Mouse (Mus musculus): Measurements from ENCODE around the gene Cnr1. TPM values are rescaled to one million over a fixed set of nuclear protein-coding genes. Genes with fewer than 3 reads are reported as not detected.

Gene Cnr1
- polyA plus RNA-seq, 1 experiment from 2014 or later, result 33.9 TPM

DNA sequence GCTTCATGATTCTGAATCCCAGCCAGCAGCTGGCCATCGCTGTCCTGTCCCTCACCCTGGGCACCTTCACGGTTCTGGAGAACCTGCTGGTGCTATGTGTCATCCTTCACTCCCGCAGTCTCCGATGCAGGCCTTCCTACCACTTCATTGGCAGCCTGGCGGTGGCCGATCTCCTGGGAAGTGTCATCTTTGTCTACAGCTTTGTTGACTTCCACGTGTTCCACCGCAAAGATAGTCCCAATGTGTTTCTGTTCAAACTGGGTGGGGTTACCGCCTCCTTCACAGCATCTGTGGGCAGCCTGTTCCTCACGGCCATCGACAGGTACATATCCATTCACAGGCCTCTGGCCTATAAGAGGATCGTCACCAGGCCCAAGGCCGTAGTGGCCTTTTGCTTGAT, 19.5 kb downstream of the Cnr1 start:
- H3K9me3 ChIP-seq, result no peaks in the 10 kb centered on the region
- H3K4me3 ChIP-seq, result no peak overlapping the region
- no peak for ATAC-seq (ENCODE audit: low FRiP score, low read depth)
- no peak overlapping the region for H3K4me2 ChIP-seq (replicated peaks)
- no peaks in the 10 kb centered on the region for H3K4me1 ChIP-seq
- H3K27me3 ChIP-seq (replicated peaks), result no peaks in the 10 kb centered on the region
- peaks cover 11% of the 10 kb centered on the region for H3K36me3 ChIP-seq
- H3K27ac ChIP-seq, result no peak overlapping the region
- H3K9ac ChIP-seq, result no peak overlapping the region
- WGBS, result 93% methylated on average over 13 of the region's 13 CpGs

DNA sequence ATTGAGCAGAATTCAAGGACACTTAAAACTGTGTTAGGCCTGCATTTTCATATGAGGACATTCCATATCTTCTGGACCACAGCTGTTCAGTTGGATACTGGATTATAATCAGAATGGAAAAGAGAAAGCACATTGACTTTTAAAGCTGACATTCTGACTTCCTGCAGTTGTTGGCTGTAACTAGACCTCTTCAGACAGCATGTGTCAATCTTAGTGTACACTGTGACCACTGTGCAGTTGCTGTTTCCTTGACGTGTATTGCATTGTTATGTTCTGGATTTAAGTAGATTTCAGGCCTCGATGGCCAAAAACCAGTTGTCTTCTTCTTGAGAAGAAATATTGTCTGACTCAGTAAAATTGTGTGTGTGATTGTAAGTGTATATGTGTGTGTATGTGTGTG, 21.3 kb downstream of the Cnr1 start:
- Histone ChIP-seq H3K9me3 (no peaks in the 10 kb centered on the region), H3K4me2 (replicated peaks) (no peak overlapping the region), H3K4me3 (no peak overlapping the region), H3K27me3 (replicated peaks) (no peaks in the 10 kb centered on the region), H3K36me3 (peaks cover 11% of the 10 kb centered on the region), H3K4me1 (no peaks in the 10 kb centered on the region), H3K27ac (no peak overlapping the region), H3K9ac (no peak overlapping the region)
- no peak for ATAC-seq (ENCODE audit: low FRiP score, low read depth)
- 83% methylated on average over 2 of the region's 2 CpGs for WGBS

DNA sequence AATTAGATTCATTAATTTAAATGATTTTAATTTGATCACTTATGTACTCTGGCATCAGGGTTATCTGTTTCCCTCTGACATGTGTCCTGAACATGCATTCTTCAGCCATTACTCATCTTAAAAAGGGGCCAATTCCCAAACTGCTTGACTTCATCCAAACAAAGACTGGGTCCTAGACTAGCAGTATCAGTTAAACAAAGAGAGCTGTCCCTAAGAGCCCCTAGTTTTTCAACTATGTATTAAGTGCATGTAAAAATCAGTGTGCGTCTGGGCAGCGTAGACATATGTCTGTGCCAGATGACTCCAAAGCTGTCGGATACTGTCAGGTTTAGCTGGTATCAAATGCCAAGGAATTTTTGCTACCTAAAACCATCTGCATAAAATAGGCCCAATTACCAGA, 23.2 kb downstream of the Cnr1 start:
- Histone ChIP-seq H3K27ac (no peak overlapping the region), H3K27me3 (replicated peaks) (no peaks in the 10 kb centered on the region), H3K36me3 (peaks cover 11% of the 10 kb centered on the region), H3K4me1 (no peaks in the 10 kb centered on the region), H3K4me3 (no peak overlapping the region), H3K4me2 (replicated peaks) (no peak overlapping the region), H3K9ac (no peak overlapping the region), H3K9me3 (no peaks in the 10 kb centered on the region)
- 84% methylated on average over 3 of the region's 3 CpGs for WGBS
- ATAC-seq (ENCODE audit: low FRiP score, low read depth), result no peak

DNA sequence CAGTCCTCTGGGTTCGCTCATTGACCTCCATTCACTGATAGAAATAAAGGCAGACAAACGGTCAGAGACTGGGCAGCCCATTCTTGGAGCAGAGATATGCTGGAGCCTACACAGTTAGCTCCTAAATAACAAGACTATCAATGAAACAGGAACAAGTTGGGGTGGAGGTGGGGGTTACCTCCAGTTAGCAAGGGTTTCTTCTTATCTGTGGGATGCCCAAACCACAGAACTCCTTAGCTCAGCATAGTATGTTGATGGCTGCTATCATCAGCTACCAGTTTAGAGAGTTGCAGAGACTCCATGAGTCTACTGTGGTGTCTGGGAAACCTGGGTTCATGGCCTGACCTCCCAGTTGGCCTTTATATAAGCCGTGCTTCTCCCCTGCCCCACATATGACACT, 33.0 kb downstream of the Cnr1 start:
- Histone ChIP-seq H3K36me3 (no peaks in the 10 kb centered on the region), H3K27ac (no peak overlapping the region), H3K4me2 (replicated peaks) (no peak overlapping the region), H3K9me3 (no peaks in the 10 kb centered on the region), H3K27me3 (replicated peaks) (no peaks in the 10 kb centered on the region), H3K9ac (no peak overlapping the region), H3K4me3 (no peak overlapping the region), H3K4me1 (no peaks in the 10 kb centered on the region)
- no peak for ATAC-seq (ENCODE audit: low FRiP score, low read depth)
- 83% methylated on average over 3 of the region's 3 CpGs for WGBS

DNA sequence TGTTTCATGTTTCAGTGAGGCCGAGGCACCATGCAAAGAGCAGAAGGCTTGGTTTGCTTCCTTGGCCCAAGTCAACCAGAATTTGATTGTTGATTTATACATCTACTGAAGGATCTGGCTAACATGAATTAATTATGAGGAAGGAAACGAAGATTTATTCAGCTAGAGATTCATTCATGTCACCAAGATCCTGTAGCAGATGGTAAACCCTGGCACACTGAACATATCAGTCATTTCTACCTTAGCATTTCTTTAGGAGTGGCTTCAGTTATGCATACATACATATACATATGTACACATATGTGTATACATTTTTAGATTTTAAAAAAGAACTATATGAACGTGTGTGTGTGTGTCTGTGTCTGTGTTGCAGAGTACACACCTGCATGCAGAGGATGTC, 34.1 kb downstream of the Cnr1 start:
- no peak for ATAC-seq (ENCODE audit: low FRiP score, low read depth)
- H3K9me3 ChIP-seq, result no peaks in the 10 kb centered on the region
- H3K4me2 ChIP-seq (replicated peaks), result no peak overlapping the region
- H3K4me3 ChIP-seq, result no peak overlapping the region
- 79% methylated on average over 3 of the region's 3 CpGs for WGBS
- no peaks in the 10 kb centered on the region for H3K36me3 ChIP-seq
- H3K9ac ChIP-seq, result no peak overlapping the region
- no peak overlapping the region for H3K27ac ChIP-seq
- H3K4me1 ChIP-seq, result no peaks in the 10 kb centered on the region
- no peaks in the 10 kb centered on the region for H3K27me3 ChIP-seq (replicated peaks)

DNA sequence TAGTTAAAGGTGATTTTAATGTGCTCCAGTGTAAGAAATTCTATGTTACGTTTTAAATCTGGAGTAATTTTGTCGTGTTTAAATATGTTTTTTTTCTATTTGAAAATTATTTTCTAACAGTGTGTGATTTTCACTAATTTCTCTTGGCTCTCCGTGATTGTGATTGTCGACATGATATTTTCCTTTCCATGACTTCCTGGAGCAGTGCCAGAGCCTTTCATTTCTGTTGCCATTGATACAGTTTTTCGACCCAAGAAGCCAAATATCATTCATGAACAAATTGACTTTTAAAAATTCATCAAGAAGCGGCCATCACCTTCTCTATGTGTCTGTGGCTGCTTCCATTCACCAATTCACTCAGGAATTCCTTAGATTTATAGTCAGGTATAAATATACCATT, 35.4 kb downstream of the Cnr1 start:
- Histone ChIP-seq H3K4me1 (no peaks in the 10 kb centered on the region), H3K27ac (no peak overlapping the region), H3K9ac (no peak overlapping the region), H3K4me2 (replicated peaks) (no peak overlapping the region), H3K9me3 (no peaks in the 10 kb centered on the region), H3K27me3 (replicated peaks) (no peaks in the 10 kb centered on the region), H3K36me3 (no peaks in the 10 kb centered on the region), H3K4me3 (no peak overlapping the region)
- no peak for ATAC-seq (ENCODE audit: low FRiP score, low read depth)
- WGBS, result 94% methylated on average over 6 of the region's 6 CpGs

DNA sequence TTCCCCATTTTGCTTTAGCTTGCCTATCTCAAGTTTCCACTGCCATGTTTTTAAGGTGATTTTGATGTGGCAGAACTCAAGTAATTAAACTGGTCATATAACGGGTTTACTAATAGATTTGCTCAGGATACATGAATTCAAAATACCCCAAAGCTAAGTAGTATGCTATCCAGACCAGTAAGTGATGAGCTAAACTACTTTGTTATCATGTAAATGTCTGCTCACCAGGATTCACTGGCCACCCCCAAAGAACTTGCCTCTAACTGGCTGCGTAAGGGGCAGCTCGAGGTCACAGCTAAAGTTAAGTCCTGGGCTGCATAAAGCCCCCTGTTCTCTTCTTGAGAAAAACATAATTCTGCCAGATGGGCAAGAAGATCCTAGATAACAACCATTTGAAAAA, 46.3 kb downstream of the Cnr1 start:
- 80% methylated on average over 3 of the region's 3 CpGs for whole genome bisulfite sequencing
- no peak for ATAC-seq (ENCODE audit: low FRiP score, low read depth)

DNA sequence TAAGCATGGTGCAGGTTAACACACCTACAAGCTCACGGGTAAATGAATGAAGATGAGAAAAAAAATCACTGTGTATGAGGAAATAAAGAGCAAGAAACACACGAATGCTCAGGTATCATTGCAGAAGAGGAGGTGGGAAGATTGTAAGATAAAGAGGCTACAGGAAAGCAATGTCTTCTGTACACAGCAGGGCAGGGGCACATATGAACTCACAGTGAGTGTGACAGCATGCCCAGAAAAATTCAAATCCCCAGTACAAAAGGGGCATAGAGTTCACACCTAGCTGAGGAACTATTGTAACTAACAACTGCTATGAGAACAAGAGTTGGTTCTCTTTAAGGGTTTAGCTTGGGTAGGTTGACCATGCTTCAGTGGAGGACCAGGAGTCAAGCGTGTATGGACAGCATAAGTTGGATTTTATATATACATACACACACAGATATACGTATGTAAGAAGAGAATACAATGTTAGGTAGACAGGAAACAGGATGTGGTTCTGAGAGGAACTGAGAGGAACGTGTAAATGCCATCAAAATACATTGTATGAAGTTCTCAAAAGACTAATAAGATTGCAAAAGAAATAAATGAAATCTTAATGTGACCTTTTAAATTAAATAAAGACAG, 64.2 kb downstream of the Cnr1 start:
- ATAC-seq (ENCODE audit: low FRiP score, low read depth), result no peak
- no peak overlapping the region for H3K27ac ChIP-seq
- WGBS, result 87% methylated on average over 5 of the region's 5 CpGs
- no peaks in the 10 kb centered on the region for H3K27me3 ChIP-seq (replicated peaks)
- no peaks in the 10 kb centered on the region for H3K9me3 ChIP-seq
- no peak overlapping the region for H3K9ac ChIP-seq
- no peak overlapping the region for H3K4me3 ChIP-seq
- H3K4me1 ChIP-seq, result no peaks in the 10 kb centered on the region
- H3K4me2 ChIP-seq (replicated peaks), result no peak overlapping the region
- H3K36me3 ChIP-seq, result no peaks in the 10 kb centered on the region

More for the DNA sequence above, 46.3 kb downstream of the Cnr1 start:
- Histone ChIP-seq H3K4me1 (no peaks in the 10 kb centered on the region), H3K27me3 (replicated peaks) (no peaks in the 10 kb centered on the region), H3K9ac (no peak overlapping the region), H3K36me3 (no peaks in the 10 kb centered on the region), H3K4me2 (replicated peaks) (no peak overlapping the region), H3K27ac (no peak overlapping the region), H3K4me3 (no peak overlapping the region), H3K9me3 (no peaks in the 10 kb centered on the region)

DNA sequence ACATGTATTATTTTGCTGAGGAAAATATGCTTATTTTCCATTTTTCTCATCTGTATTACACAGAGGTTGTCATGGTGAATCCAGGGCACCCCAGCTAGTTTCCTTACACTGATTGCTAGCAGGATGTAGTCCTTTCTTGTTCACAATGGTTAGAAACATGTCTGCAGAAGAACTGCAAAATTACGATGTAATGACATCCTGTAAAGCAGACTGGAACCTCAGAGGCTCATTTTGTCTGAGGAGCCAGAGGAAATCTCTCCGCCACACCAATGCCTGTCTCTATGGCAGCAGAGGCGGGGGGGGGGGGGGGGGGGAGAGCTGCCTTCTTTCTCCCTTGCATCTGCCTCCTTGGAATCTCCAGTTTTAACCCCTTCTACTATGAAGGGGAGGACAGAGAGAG, 68.3 kb downstream of the Cnr1 start:
- no peak for ATAC-seq (ENCODE audit: low FRiP score, low read depth)
- H3K36me3 ChIP-seq, result no peaks in the 10 kb centered on the region
- no peak overlapping the region for H3K4me3 ChIP-seq
- 66% methylated on average over 3 of the region's 3 CpGs for WGBS
- no peaks in the 10 kb centered on the region for H3K9me3 ChIP-seq
- H3K9ac ChIP-seq, result no peak overlapping the region
- H3K27me3 ChIP-seq (replicated peaks), result no peaks in the 10 kb centered on the region
- no peak overlapping the region for H3K4me2 ChIP-seq (replicated peaks)
- no peaks in the 10 kb centered on the region for H3K4me1 ChIP-seq
- H3K27ac ChIP-seq, result no peak overlapping the region

DNA sequence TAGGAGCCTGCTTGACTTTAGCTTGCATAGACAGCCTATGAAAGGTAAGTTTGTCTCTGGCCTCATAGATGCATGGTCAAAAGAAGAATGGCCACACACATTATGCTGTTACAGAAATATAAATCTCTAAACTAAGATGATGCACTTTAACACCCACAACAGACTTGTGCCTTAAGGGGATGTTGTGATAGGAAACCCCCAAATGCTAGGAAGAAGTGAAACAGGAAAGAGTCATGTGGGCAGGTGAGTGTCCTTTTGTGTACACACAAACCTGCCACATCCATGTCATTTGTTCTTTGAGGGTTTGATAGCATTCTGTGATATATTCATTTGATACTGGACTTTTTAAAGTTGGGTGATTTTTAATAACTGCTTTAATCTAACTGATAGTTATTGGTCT, 72.0 kb downstream of the Cnr1 start:
- H3K9me3 ChIP-seq, result no peaks in the 10 kb centered on the region

More for the DNA sequence above, 72.0 kb downstream of the Cnr1 start:
- no peak overlapping the region for H3K9ac ChIP-seq
- no peaks in the 10 kb centered on the region for H3K4me1 ChIP-seq
- H3K27me3 ChIP-seq (replicated peaks), result no peaks in the 10 kb centered on the region
- H3K36me3 ChIP-seq, result no peaks in the 10 kb centered on the region
- ATAC-seq (ENCODE audit: low FRiP score, low read depth), result no peak
- no peak overlapping the region for H3K4me2 ChIP-seq (replicated peaks)
- no peak overlapping the region for H3K27ac ChIP-seq
- no peak overlapping the region for H3K4me3 ChIP-seq

Other genes starting within 250 kb of the Cnr1 start
- gene Spaca1, start 125.6 kb downstream of the Cnr1 start, polyA plus RNA-seq (2016; fragmentation: Nextera tagmentation; extraction: Ambion mirVana), result 1.7 and 1.8 TPM in 2 replicates